Mouse (Mus musculus): ENCODE measurements around the gene 2010111I01Rik. TPM values are rescaled to one million over a fixed set of nuclear protein-coding genes. Genes with fewer than 3 reads are reported as not detected.

2010111I01Rik gene
- total RNA-seq, 1 experiment = 58.3 TPM

DNA sequence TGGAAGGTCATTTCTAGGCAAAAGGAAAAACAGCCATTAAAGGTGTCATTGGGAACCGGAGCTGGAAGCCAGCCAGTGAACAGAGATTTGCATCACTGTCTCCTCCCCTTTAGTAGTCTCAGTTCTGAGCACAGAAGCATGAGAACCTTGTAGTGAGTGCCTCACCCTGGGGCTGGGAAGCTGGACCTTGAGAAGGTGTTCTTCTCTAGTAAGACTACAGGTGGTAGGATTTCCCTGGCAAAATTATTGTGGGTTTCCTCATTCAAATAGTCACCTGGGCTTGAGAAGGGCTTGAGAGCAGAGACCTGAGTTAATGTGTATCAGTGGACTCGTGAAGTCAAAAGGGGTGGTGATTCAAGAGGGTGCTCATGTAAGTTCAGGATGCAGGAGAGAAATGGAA is 224.1 kb downstream of the 2010111I01Rik start:
- H3K9me3 ChIP-seq (ENCODE audit: control insufficient read depth, insufficient read depth, low read depth, low read length) = no peaks in the 10 kb centered on the region
- TF ChIP-seq CHD2 (IDR thresholded peaks at IDR 0.05; ENCODE audit: low read depth, low read length) (no peak), MAFK (IDR thresholded peaks at IDR 0.05; ENCODE audit: insufficient read depth, low read depth, low read length) (no peak), ZNF384 (IDR thresholded peaks at IDR 0.05; ENCODE audit: low read depth, low read length) (no peak), HCFC1 (IDR thresholded peaks at IDR 0.05; ENCODE audit: borderline replicate concordance, insufficient read depth, low read length) (no peak), ZC3H11A (IDR thresholded peaks at IDR 0.05; ENCODE audit: borderline replicate concordance, low read depth, low read length) (no peak)
- H3K27ac ChIP-seq (ENCODE audit: insufficient read depth, low read depth, low read length, poor library complexity, severe bottlenecking) = no peak overlapping the region
- H3K36me3 ChIP-seq (ENCODE audit: control insufficient read depth, insufficient read depth, low read length, poor library complexity, severe bottlenecking) = no peaks in the 10 kb centered on the region
- no peak for DNase-seq (ENCODE audit: low read depth, low spot score)
- no peak overlapping the region for H3K9ac ChIP-seq (ENCODE audit: insufficient read depth, low read depth, low read length, poor library complexity, severe bottlenecking)
- in situ Hi-C loops (cut with MboI; ENCODE audit: low sequenced_read_pairs in 2 of 2, unreplicated experiment in 2 of 2) = no loop called here
- H3K4me3 ChIP-seq (ENCODE audit: insufficient read depth in 1 of 2, low read depth in 1 of 2, low read length in 2 of 2, poor library complexity in 1 of 2, severe bottlenecking in 1 of 2) = no peak overlapping the region
- H3K4me1 ChIP-seq (ENCODE audit: control insufficient read depth in 2 of 2, insufficient read depth in 2 of 2, low read length in 2 of 2, poor library complexity in 1 of 2) = peaks cover 3 to 17% of the 10 kb centered on the region in 2 experiments; a peak in 2 of 4 replicates

DNA sequence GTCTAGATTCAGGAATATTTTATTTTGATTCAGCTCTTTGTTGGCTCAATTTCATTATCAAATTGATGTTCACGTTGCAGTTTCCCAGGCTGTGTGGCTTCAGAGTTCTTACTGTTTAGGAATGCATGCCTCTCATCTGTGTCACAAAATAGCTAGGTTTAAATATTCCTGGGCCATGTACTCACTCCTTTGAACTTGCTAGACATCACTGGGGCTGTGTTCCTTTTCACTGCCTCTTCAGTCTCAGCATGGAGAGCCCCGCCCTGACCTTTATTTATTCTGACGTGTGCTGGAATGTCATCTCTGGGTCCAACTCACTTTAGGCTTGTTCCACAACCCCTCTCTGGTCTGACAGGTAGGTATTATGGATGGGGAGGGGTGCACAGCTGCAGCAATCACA is 228.7 kb downstream of the 2010111I01Rik start:
- in situ Hi-C loops (cut with MboI; ENCODE audit: low sequenced_read_pairs in 2 of 2, unreplicated experiment in 2 of 2) = no loop called here
- Histone ChIP-seq H3K27ac (ENCODE audit: insufficient read depth, low read depth, low read length, poor library complexity, severe bottlenecking) (no peak overlapping the region), H3K4me1 (ENCODE audit: control insufficient read depth in 2 of 2, insufficient read depth in 2 of 2, low read length in 2 of 2, poor library complexity in 1 of 2) (peaks cover 0 to 6% of the 10 kb centered on the region in 2 experiments; a peak in 1 of 4 replicates), H3K9ac (ENCODE audit: insufficient read depth, low read depth, low read length, poor library complexity, severe bottlenecking) (no peak overlapping the region), H3K36me3 (ENCODE audit: control insufficient read depth, insufficient read depth, low read length, poor library complexity, severe bottlenecking) (no peaks in the 10 kb centered on the region), H3K9me3 (ENCODE audit: control insufficient read depth, insufficient read depth, low read depth, low read length) (no peaks in the 10 kb centered on the region), H3K4me3 (ENCODE audit: insufficient read depth in 1 of 2, low read depth in 1 of 2, low read length in 2 of 2, poor library complexity in 1 of 2, severe bottlenecking in 1 of 2) (no peak overlapping the region)
- no peak for DNase-seq (ENCODE audit: low read depth, low spot score)
- no peak for TF ChIP-seq CHD2 (IDR thresholded peaks at IDR 0.05; ENCODE audit: low read depth, low read length)
- no peak for TF ChIP-seq ZNF384 (IDR thresholded peaks at IDR 0.05; ENCODE audit: low read depth, low read length)
- TF ChIP-seq MAFK (IDR thresholded peaks at IDR 0.05; ENCODE audit: insufficient read depth, low read depth, low read length) = no peak
- no peak for TF ChIP-seq ZC3H11A (IDR thresholded peaks at IDR 0.05; ENCODE audit: borderline replicate concordance, low read depth, low read length)
- no peak for TF ChIP-seq HCFC1 (IDR thresholded peaks at IDR 0.05; ENCODE audit: borderline replicate concordance, insufficient read depth, low read length)

DNA sequence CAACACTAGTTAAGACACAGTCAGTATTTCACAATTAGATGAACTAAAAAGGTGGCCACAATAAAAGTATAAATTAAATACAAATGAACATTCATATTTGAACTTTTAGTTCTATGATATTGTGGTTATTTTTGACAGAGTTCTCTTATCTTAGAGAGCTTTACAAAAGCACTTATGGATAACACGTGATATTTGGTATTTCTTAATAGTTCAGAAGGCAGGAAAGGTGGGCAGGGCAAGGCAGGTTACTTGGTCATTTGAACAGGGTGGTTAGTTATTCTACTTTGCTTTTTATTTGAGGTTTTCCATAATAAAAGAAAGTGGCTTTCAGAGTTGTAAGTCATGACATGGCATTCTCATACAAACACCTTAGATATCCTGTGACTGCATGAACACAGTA is 233.3 kb downstream of the 2010111I01Rik start:
- no peaks in the 10 kb centered on the region for H3K36me3 ChIP-seq (ENCODE audit: control insufficient read depth, insufficient read depth, low read length, poor library complexity, severe bottlenecking)
- no peak overlapping the region for H3K4me3 ChIP-seq (ENCODE audit: insufficient read depth in 1 of 2, low read depth in 1 of 2, low read length in 2 of 2, poor library complexity in 1 of 2, severe bottlenecking in 1 of 2)
- no peak for DNase-seq (ENCODE audit: low read depth, low spot score)
- no peaks in the 10 kb centered on the region for H3K9me3 ChIP-seq (ENCODE audit: control insufficient read depth, insufficient read depth, low read depth, low read length)
- H3K4me1 ChIP-seq (ENCODE audit: control insufficient read depth in 2 of 2, insufficient read depth in 2 of 2, low read length in 2 of 2, poor library complexity in 1 of 2) = peaks cover 0 to 6% of the 10 kb centered on the region in 2 experiments; a peak in 1 of 4 replicates
- no peak overlapping the region for H3K27ac ChIP-seq (ENCODE audit: insufficient read depth, low read depth, low read length, poor library complexity, severe bottlenecking)
- in situ Hi-C loops (cut with MboI; ENCODE audit: low sequenced_read_pairs in 2 of 2, unreplicated experiment in 2 of 2) = no loop called here
- TF ChIP-seq MAFK (IDR thresholded peaks at IDR 0.05; ENCODE audit: insufficient read depth, low read depth, low read length) (no peak), CHD2 (IDR thresholded peaks at IDR 0.05; ENCODE audit: low read depth, low read length) (no peak), ZC3H11A (IDR thresholded peaks at IDR 0.05; ENCODE audit: borderline replicate concordance, low read depth, low read length) (no peak), ZNF384 (IDR thresholded peaks at IDR 0.05; ENCODE audit: low read depth, low read length) (no peak)
- no peak overlapping the region for H3K9ac ChIP-seq (ENCODE audit: insufficient read depth, low read depth, low read length, poor library complexity, severe bottlenecking)

DNA sequence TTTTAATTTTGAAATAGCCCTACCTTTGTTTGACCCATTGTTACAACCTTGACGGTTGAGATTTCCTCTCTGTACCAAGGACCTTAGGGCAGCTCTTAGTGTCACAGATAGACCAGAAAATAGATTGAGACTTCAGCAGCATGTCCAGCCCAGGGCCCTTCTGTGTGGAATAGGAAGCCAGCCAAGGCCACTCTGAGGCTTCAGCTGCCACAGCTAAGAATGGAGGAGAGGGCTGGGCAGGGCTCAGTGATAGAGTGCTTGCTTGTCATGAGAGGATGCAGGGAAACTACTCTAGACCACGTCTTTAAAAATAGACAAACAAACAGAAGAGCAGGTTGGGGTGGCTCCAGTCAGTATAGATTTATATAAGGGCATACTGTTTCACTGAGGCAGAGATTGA is 234.9 kb downstream of the 2010111I01Rik start:
- Histone ChIP-seq H3K9ac (ENCODE audit: insufficient read depth, low read depth, low read length, poor library complexity, severe bottlenecking) (no peak overlapping the region), H3K36me3 (ENCODE audit: control insufficient read depth, insufficient read depth, low read length, poor library complexity, severe bottlenecking) (no peaks in the 10 kb centered on the region), H3K4me1 (ENCODE audit: control insufficient read depth in 2 of 2, insufficient read depth in 2 of 2, low read length in 2 of 2, poor library complexity in 1 of 2) (0 out of 4 replicates have a peak, but pooled peaks cover 0 to 2% of the 10 kb centered on the region in 2 experiments), H3K4me3 (ENCODE audit: insufficient read depth in 1 of 2, low read depth in 1 of 2, low read length in 2 of 2, poor library complexity in 1 of 2, severe bottlenecking in 1 of 2) (no peak overlapping the region), H3K9me3 (ENCODE audit: control insufficient read depth, insufficient read depth, low read depth, low read length) (no peaks in the 10 kb centered on the region), H3K27ac (ENCODE audit: insufficient read depth, low read depth, low read length, poor library complexity, severe bottlenecking) (no peak overlapping the region)
- DNase-seq (ENCODE audit: low read depth, low spot score) = no peak
- no peak for TF ChIP-seq ZC3H11A (IDR thresholded peaks at IDR 0.05; ENCODE audit: borderline replicate concordance, low read depth, low read length)
- TF ChIP-seq HCFC1 (IDR thresholded peaks at IDR 0.05; ENCODE audit: borderline replicate concordance, insufficient read depth, low read length) = no peak
- no peak for TF ChIP-seq ZNF384 (IDR thresholded peaks at IDR 0.05; ENCODE audit: low read depth, low read length)
- no peak for TF ChIP-seq CHD2 (IDR thresholded peaks at IDR 0.05; ENCODE audit: low read depth, low read length)
- no peak for TF ChIP-seq MAFK (IDR thresholded peaks at IDR 0.05; ENCODE audit: insufficient read depth, low read depth, low read length)
- in situ Hi-C loops (cut with MboI; ENCODE audit: low sequenced_read_pairs in 2 of 2, unreplicated experiment in 2 of 2) = no loop called here
